Mouse (Mus musculus) frontal cortex, adult 2 months (tissue): ENCODE data around the gene Tspan12. TPM values are rescaled to one million over a fixed set of nuclear protein-coding genes. Genes with fewer than 3 reads are reported as not detected.
A peak's percentile ranks its signal among the peaks of the same experiment; 100 is the strongest.
"Not testable (repeated sequence)": the region's sequence is repeated elsewhere in the genome, so short reads cannot be mapped to it uniquely, and the experiment has no call there.

Experiments used
- DNase-seq, 2 experiments: peaks; one replicate each; pipeline ENCODE4 v3.0.0; 2022; ENCODE audit warnings: low spot score in 1 of 2; ENCODE audit errors: extremely low spot score in 1 of 2
- polyA plus RNA-seq: library from polyadenylated mRNA; depleted of rRNA; stranded (reverse); fragments of >200 nt; gene quantifications from 2 replicates; pipeline ENCODE4 v1.2.3, GENCODE M21; 2012

Tspan12 gene
- polyA plus RNA-seq, 1 experiment: 20.1 TPM

DNA sequence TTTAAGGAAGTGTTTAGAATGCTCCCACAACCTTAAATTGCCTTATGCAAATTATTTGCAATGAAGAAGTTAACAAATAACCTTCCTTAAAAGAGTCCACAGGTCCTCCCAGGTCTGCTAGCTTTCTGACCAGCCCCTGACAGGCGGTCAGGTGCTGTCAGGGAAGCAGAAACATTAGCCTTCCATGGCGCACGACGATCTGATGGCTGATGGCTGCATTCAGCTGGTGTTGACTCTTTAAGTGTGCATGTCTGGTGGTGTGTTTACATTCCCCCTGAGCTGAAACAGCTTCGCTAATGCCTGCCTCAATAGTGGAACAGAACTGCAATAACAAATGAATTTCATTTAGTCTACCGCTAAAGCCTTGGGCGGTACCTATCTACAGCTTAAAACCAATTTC, 22.4 kb downstream of the Tspan12 start:
- DNase-seq: no peak

DNA sequence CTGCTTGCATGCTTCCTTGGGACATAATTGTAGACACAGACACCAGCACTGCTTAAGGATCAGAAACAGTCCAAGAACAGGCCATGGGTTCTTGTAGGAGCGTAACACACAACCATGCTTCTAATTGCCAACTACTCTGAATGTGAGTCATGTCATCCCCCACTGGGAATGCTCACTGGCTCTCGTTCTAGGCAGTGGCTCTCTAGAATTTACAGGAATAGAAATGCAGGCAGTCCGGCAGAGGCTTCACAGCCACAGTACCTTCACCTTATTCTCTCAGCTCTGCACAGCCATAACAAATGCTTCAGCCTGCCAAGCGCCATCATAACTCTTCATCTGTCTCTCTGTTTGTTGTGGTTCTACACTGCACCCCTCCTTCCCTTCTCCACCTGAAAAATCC, 23.9 kb downstream of the Tspan12 start:
- no peak for DNase-seq

DNA sequence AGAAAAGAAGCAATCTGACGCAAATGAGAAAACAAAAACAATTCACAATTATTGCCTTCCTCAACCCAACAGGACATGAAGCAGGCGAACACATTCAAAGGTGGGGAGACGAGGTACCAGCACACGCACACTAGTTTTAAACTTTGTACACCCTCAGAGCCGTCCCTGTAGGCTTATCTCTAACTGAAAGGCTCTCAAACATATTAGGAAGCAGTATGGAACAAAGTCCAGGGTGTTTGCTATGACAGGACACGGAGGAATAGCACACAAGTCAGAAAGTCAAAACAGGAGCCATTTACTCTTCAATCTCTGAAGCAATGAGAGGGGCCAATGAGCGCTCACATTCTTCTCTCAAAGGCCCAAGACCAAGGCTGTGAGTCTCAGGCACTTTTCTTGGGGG, 24.3 kb downstream of the Tspan12 start:
- no peak for DNase-seq

GRCm38 (mm10) chr6:21823694-21824093, 28.6 kb downstream of the Tspan12 start:
- DNase-seq: no peak

DNA sequence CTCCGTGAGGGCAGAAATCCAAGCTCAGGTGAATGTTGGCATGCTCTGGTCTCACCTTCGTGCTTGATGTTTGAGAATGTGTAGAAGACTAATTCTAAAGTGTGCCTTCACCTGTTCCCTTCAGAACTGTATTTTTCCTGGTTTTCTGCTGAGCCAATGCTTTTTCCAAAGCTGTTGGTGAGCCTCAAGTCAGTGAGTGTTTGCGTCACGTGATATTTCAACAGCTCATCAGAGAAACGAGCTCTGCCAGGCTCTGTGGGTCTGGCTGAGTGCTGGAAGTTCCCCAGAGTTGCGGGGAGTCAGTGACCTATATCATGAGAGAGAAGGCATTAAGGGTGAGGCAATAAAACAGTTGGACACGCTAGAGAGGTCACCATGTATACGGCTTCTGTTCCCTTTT, 29.0 kb downstream of the Tspan12 start:
- DNase-seq: no peak

GRCm38 (mm10) chr6:21822721-21823134, 29.6 kb downstream of the Tspan12 start:
- no peak for DNase-seq

- no peak for DNase-seq
These were observed 34.1 kb downstream of the Tspan12 start for GRCm38 (mm10) chr6:21818107-21818807.

GRCm38 (mm10) chr6:21806005-21806404, 46.3 kb downstream of the Tspan12 start:
- no peak for DNase-seq

GRCm38 (mm10) chr6:21805013-21805570, 47.2 kb downstream of the Tspan12 start:
- no peak for DNase-seq

- DNase-seq: peak in 1 of 2 experiments; percentile 10
These were observed 48.6 kb downstream of the Tspan12 start for GRCm38 (mm10) chr6:21803483-21804340.

GRCm38 (mm10) chr6:21798581-21798980, 53.7 kb downstream of the Tspan12 start:
- no peak for DNase-seq

DNA sequence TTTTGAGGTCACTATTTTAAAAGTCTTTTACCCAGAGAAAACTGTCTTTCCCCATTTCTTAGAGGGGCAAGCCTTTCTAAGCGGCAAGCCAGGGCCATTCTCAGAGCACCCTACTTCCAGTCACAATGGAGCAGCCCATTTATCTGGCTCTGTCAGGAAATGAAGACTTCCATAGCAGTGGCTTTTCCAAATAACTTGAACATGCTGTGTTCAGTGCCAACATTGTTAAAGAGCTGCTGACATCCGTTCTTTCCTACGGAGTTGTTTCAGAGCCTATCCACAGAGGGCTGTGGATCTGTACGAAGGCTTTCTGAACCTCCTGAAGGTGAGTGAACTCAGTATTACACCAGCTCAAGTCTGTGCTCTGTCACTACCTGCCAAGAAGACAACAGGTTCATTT, 55.2 kb downstream of the Tspan12 start:
- DNase-seq: no peak

DNA sequence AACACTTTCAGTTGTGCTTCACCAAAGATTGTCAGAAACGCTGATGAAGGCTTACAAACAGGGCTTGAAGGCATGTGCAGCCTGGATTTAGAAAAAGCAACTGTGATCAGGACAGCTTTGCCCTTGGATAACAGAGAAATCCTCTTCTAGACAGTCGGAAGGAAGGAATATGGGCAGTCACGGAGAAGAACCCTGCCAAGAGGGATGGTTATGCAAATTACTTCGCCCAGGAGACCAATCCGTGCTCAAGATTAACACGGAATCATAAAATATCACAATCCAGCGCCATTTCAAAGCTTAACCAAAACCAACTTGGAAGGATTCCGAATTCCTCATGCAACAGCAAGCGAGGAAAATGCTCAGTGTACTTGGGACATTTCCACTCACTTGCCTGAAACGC, 55.9 kb downstream of the Tspan12 start:
- no peak for DNase-seq

DNA sequence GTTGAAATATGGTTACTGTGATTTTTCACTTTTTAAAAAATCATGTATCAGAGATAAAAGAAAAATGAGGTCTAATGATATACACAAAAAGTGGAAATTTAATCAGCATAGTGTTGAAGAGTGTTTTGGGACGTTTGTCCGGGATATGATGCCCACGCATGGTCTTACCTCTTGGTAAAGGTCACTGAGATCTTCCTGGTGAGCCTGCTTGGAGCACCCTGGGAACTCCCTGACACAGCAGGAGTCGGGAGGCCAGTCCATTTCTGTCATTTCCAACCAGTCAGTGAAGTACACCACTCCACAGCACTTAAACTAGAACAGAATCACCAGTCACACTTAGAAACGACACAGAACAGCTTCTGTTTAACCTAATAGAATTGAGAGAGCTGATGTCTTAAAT, 56.9 kb downstream of the Tspan12 start:
- no peak for DNase-seq

- peak; percentile 21 to 81 for DNase-seq
These were observed 57.3 kb downstream of the Tspan12 start for GRCm38 (mm10) chr6:21795072-21795407.

- DNase-seq: no peak
These were observed 57.8 kb downstream of the Tspan12 start for GRCm38 (mm10) chr6:21794337-21795071.

GRCm38 (mm10) chr6:21791307-21791706, 61.0 kb downstream of the Tspan12 start:
- DNase-seq: no peak

DNA sequence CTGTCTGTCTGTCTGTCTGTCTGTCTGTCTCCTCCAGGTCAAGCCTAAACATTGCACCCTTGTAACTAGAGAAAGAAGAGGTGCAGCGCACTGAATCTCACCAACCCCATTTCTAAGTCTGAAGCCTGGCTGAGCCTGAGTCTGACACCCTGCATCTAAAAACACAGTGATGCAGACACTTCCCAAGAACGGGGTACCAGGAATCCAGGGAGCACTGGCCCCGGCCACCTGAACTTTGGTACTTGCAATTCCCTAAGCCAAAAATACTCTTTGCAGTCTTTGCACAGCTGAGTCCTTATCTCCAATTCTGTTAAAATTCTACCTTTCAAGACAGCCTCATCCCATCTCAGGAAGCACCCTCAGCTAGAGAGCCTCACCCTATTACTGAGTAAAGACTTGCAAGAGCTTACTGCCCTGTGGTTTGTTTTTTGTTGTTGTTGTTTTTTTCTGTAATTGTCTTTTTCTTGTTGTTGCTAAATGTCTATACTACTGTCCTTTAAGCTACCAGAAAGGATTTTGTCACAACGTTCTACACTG, 61.7 kb downstream of the Tspan12 start:
- DNase-seq: no peak

- DNase-seq: no peak
These were observed 62.3 kb downstream of the Tspan12 start for GRCm38 (mm10) chr6:21790036-21790435.

DNA sequence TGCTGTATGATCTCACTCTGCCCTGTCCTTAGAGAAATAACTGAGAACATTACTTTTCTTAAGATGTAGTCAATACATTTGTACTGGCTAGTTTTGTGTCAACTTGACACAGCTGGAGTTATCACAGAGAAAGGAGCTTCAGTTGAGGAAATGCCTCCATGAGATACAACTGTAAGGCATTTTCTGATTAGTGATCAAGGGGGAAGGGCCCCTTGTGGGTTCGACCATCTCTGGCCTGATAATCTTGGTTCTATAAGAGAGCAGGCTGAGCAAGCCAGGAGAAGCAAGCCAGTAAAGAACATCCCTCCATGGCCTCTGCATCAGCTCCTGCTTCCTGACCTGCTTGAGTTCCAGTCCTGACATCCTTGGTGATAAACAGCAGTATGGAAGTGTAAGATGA, 62.7 kb downstream of the Tspan12 start:
- DNase-seq: not testable (repeated sequence)

GRCm38 (mm10) chr6:21787757-21788156, 64.6 kb downstream of the Tspan12 start:
- no peak for DNase-seq
